Mouse (Mus musculus) midbrain, embryonic 13.5 days (tissue): Measurements from ENCODE around the gene Eed. TPM values are rescaled to one million over a fixed set of nuclear protein-coding genes. Genes with fewer than 3 reads are reported as not detected.
A peak's percentile ranks its signal among the peaks of the same experiment; 100 is the strongest.

Experiments used
- ATAC-seq: fragments of 200-750 bp; cut with Nextera tagmentation; 2 replicates; pipeline ENCODE4 v1.8.0; 2017; ENCODE audit warnings: mild to moderate bottlenecking, moderate TSS enrichment, moderate library complexity
- H3K27ac ChIP-seq: fragments of 300-500 bp; sonication (generic); 2 replicates; pipeline ENCODE4 v1.5.1; 2015; ENCODE audit warnings: inconsistent platforms, mild to moderate bottlenecking, moderate library complexity
- H3K27me3 ChIP-seq: fragments of 300-500 bp; sonication (generic); 2 replicates; pipeline ENCODE4 v1.6.1; 2015; ENCODE audit warnings: mild to moderate bottlenecking, inconsistent platforms
- H3K36me3 ChIP-seq: fragments of 300-500 bp; sonication (generic); 2 replicates; pipeline ENCODE4 v1.6.1; 2015; ENCODE audit warnings: mild to moderate bottlenecking, inconsistent platforms
- H3K4me1 ChIP-seq: fragments of 300-500 bp; sonication (generic); replicated peaks from 2 replicates; pipeline ENCODE4 v1.6.1; 2015; ENCODE audit warnings: inconsistent platforms
- H3K4me2 ChIP-seq: fragments of 300-500 bp; sonication (generic); replicated peaks from 2 replicates; pipeline ENCODE4 v1.6.1; 2015; ENCODE audit warnings: moderate library complexity, mild to moderate bottlenecking, inconsistent platforms
- H3K4me3 ChIP-seq: fragments of 300-500 bp; sonication (generic); replicated peaks from 2 replicates; pipeline ENCODE4 v1.5.1; 2015; ENCODE audit warnings: mild to moderate bottlenecking, inconsistent platforms
- H3K9ac ChIP-seq: fragments of 300-500 bp; sonication (generic); replicated peaks from 2 replicates; pipeline ENCODE4 v1.6.1; 2015; ENCODE audit warnings: mild to moderate bottlenecking, inconsistent platforms
- H3K9me3 ChIP-seq: fragments of 300-500 bp; sonication (generic); 2 replicates; pipeline ENCODE4 v1.6.1; 2016; ENCODE audit warnings: mild to moderate bottlenecking, inconsistent platforms
- WGBS: fragments of 180-500 bp; shearing (Covaris S2); methylation state at CpG from one replicate; pipeline ENCODE4 v1.1.7; 2015; 5-methylcytosine and 5-hydroxymethylcytosine counted together
- polyA plus RNA-seq: library from polyadenylated mRNA; unstranded; fragments of >200 nt; fragmentation: Nextera tagmentation; extraction: Ambion mirVana; gene quantifications from 2 replicates; pipeline ENCODE4 v1.2.1, GENCODE M21; 2015

Eed gene
- polyA plus RNA-seq: 36.6 and 42.4 TPM in 2 replicates

- peak; percentile 91 for ATAC-seq
- peak within 1 kb of the TSS; percentile 69 for H3K4me3 ChIP-seq
- H3K9ac ChIP-seq: peak within 1 kb of the TSS; percentile 87
- H3K4me2 ChIP-seq: peak within 1 kb of the TSS; percentile 89
- H3K27me3 ChIP-seq: no peaks in the 10 kb centered on the region
- H3K9me3 ChIP-seq: no peaks in the 10 kb centered on the region
- peak within 1 kb of the TSS; percentile 99 for H3K27ac ChIP-seq
- WGBS: under 1% methylated on average over 83 of the region's 87 CpGs
- peaks cover 8% of the 10 kb centered on the region for H3K36me3 ChIP-seq
- peaks cover 21% of the 10 kb centered on the region for H3K4me1 ChIP-seq
These were observed at the start of gene Eed for GRCm38 (mm10) chr7:89980485-89981422. Eed (minus strand) TSS chr7:89980983.

GRCm38 (mm10) chr7:90029548-90030485 is 49.0 kb upstream of the Eed start:
- Histone ChIP-seq H3K9me3 (no peaks in the 10 kb centered on the region), H3K4me2 (peak overlapping the region; percentile 40), H3K4me1 (peaks cover 24% of the 10 kb centered on the region), H3K36me3 (no peaks in the 10 kb centered on the region), H3K4me3 (peak overlapping the region; percentile 7; the same call in 1 of the 2 replicates), H3K27me3 (no peaks in the 10 kb centered on the region), H3K9ac (peak overlapping the region; percentile 36; the same call in 1 of the 2 replicates), H3K27ac (peak overlapping the region; percentile 86)
- WGBS: 44% methylated on average over 20 of the region's 20 CpGs
- ATAC-seq: peak; percentile 68

GRCm38 (mm10) chr7:90028888-90029547 is 48.2 kb upstream of the Eed start:
- ATAC-seq: peak; percentile 95
- Histone ChIP-seq H3K9me3 (no peaks in the 10 kb centered on the region), H3K9ac (peak overlapping the region; percentile 36; the same call in 1 of the 2 replicates), H3K36me3 (no peaks in the 10 kb centered on the region), H3K27ac (peak overlapping the region; percentile 86), H3K4me1 (peaks cover 24% of the 10 kb centered on the region), H3K4me3 (peak overlapping the region; percentile 7; the same call in 1 of the 2 replicates), H3K4me2 (peak overlapping the region; percentile 40), H3K27me3 (no peaks in the 10 kb centered on the region)
- under 1% methylated on average over 8 of the region's 8 CpGs for WGBS

GRCm38 (mm10) chr7:90024975-90025374 is 44.2 kb upstream of the Eed start:
- no peak overlapping the region for H3K4me3 ChIP-seq
- 49% methylated on average over 6 of the region's 6 CpGs for WGBS
- ATAC-seq: no peak
- no peak overlapping the region for H3K9ac ChIP-seq
- H3K9me3 ChIP-seq: no peaks in the 10 kb centered on the region
- no peaks in the 10 kb centered on the region for H3K36me3 ChIP-seq
- H3K4me1 ChIP-seq: peaks cover 15% of the 10 kb centered on the region
- no peak overlapping the region for H3K4me2 ChIP-seq
- no peaks in the 10 kb centered on the region for H3K27me3 ChIP-seq
- no peak overlapping the region for H3K27ac ChIP-seq

GRCm38 (mm10) chr7:90022974-90023707 is 42.4 kb upstream of the Eed start:
- H3K36me3 ChIP-seq: no peaks in the 10 kb centered on the region
- no peaks in the 10 kb centered on the region for H3K27me3 ChIP-seq
- H3K4me2 ChIP-seq: no peak overlapping the region
- no peak for ATAC-seq
- H3K4me3 ChIP-seq: no peak overlapping the region
- peak overlapping the region; percentile 9; the same call in 1 of the 2 replicates for H3K27ac ChIP-seq
- H3K4me1 ChIP-seq: no peaks in the 10 kb centered on the region
- no peak overlapping the region for H3K9ac ChIP-seq
- no peaks in the 10 kb centered on the region for H3K9me3 ChIP-seq
- 61% methylated on average over 8 of the region's 9 CpGs for WGBS

- Histone ChIP-seq H3K4me3 (no peak overlapping the region), H3K9me3 (no peaks in the 10 kb centered on the region), H3K36me3 (no peaks in the 10 kb centered on the region), H3K27me3 (no peaks in the 10 kb centered on the region), H3K4me1 (0 out of 2 replicates have a peak, but pooled peaks cover 5% of the 10 kb centered on the region), H3K27ac (no peak overlapping the region), H3K4me2 (no peak overlapping the region), H3K9ac (no peak overlapping the region)
- 92% methylated on average over 6 of the region's 6 CpGs for WGBS
- ATAC-seq: no peak
These were observed 39.5 kb upstream of the Eed start for GRCm38 (mm10) chr7:90020331-90020730.

GRCm38 (mm10) chr7:90019570-90019969 is 38.8 kb upstream of the Eed start:
- WGBS: 90% methylated on average over 10 of the region's 10 CpGs
- Histone ChIP-seq H3K4me3 (no peak overlapping the region), H3K27ac (no peak overlapping the region), H3K4me1 (0 out of 2 replicates have a peak, but pooled peaks cover 5% of the 10 kb centered on the region), H3K9me3 (no peaks in the 10 kb centered on the region), H3K27me3 (no peaks in the 10 kb centered on the region), H3K36me3 (no peaks in the 10 kb centered on the region), H3K9ac (no peak overlapping the region), H3K4me2 (no peak overlapping the region)
- no peak for ATAC-seq

- Histone ChIP-seq H3K4me2 (no peak overlapping the region), H3K27ac (no peak overlapping the region), H3K4me3 (no peak overlapping the region), H3K27me3 (no peaks in the 10 kb centered on the region), H3K36me3 (no peaks in the 10 kb centered on the region), H3K9ac (no peak overlapping the region), H3K4me1 (0 out of 2 replicates have a peak, but pooled peaks cover 5% of the 10 kb centered on the region), H3K9me3 (no peaks in the 10 kb centered on the region)
- peak; percentile 56 for ATAC-seq
- WGBS: 25% methylated on average over 5 of the region's 5 CpGs
These were observed 36.3 kb upstream of the Eed start for GRCm38 (mm10) chr7:90016930-90017588.

- no peak for ATAC-seq
- H3K27ac ChIP-seq: no peak overlapping the region
- no peaks in the 10 kb centered on the region for H3K27me3 ChIP-seq
- no peak overlapping the region for H3K9ac ChIP-seq
- no peak overlapping the region for H3K4me3 ChIP-seq
- 0 out of 2 replicates have a peak, but pooled peaks cover 5% of the 10 kb centered on the region for H3K4me1 ChIP-seq
- no peaks in the 10 kb centered on the region for H3K36me3 ChIP-seq
- no peak overlapping the region for H3K4me2 ChIP-seq
- H3K9me3 ChIP-seq: no peaks in the 10 kb centered on the region
- WGBS: 73% methylated on average over 4 of the region's 4 CpGs
These were observed 35.7 kb upstream of the Eed start for GRCm38 (mm10) chr7:90016459-90016858.
